Mouse (Mus musculus): ENCODE results near the gene Cntnap5a.
"Not testable (repeated sequence)": the region's sequence is repeated elsewhere in the genome, so short reads cannot be mapped to it uniquely, and the experiment has no call there.

The Cntnap5a gene

GRCm38 (mm10) chr1:116044083-116044482, 359.5 kb downstream of the Cntnap5a start:
- in situ Hi-C loops (cut with MboI, MseI) = no loop called here

DNA sequence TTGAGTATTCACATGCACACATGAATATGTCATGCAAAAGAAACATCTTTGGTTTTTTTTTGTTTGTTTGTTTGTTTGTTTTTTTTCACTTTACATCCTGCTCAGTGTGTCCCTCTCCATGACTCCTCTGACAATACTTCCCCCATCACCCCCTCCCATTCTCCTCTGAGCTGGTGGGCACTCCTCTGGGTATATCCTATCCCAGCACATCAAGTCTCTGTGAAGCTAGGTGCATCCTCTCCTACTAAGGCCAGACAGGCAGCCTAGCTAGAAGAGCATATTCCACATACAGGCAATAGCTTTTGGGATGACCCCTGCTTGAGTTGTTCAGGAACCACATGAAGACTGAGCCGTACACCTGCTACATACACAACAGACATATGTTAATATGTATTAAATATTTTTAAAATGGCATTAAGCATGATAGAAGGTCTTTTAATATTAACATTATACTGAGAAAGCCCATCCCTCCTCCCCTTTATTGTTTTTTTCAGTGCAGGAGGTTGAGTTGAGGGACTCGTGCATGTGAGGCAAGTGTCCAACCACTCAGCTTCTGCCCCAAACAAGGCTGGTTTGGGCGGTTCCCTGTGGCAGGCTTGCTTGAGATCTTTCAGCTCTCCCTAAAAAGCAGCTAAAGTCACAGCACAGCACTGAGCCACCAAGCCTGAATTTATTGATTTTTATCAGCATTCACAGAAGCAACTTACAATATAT, 422.6 kb downstream of the Cntnap5a start:
- in situ Hi-C loops (cut with MboI, MseI) = no loop called here

- in situ Hi-C loops (cut with MboI, MseI) = no loop called here
Measured at GRCm38 (mm10) chr1:116107724-116108058, 423.1 kb downstream of the Cntnap5a start.

GRCm38 (mm10) chr1:116108381-116108780, 423.8 kb downstream of the Cntnap5a start:
- in situ Hi-C loops (cut with MboI, MseI) = no loop called here

DNA sequence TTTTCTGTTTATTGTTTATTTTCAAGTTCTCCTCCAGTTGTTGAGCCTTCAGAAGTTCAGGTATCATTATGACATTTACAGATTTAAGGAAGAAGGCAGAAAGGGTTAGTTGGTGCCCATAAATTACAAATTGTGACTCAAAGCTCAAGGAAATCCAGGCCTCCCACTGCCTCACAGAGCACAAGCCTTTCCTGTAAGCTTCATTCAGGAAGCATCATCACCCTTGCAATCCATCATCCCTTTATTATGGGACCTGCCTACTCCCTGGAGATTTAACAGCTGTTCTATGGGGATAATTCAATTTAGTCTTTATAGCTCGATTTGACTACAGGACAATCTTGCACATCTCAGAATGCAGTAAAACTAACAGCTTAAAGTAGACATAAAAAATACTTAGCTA, 441.2 kb downstream of the Cntnap5a start:
- in situ Hi-C loops (cut with MboI, MseI) = no loop called here

GRCm38 (mm10) chr1:116127085-116127484, 442.5 kb downstream of the Cntnap5a start:
- in situ Hi-C loops (cut with MboI, MseI) = no loop called here

- in situ Hi-C loops (cut with MboI, MseI) = no loop called here
Measured at GRCm38 (mm10) chr1:116128450-116129246, 444.1 kb downstream of the Cntnap5a start.

- in situ Hi-C loops (cut with MboI, MseI) = no loop called here
Measured at GRCm38 (mm10) chr1:116132471-116132870, 447.9 kb downstream of the Cntnap5a start.

- in situ Hi-C loops (cut with MboI, MseI) = no loop called here
Measured at GRCm38 (mm10) chr1:116149764-116150369, 465.3 kb downstream of the Cntnap5a start.

DNA sequence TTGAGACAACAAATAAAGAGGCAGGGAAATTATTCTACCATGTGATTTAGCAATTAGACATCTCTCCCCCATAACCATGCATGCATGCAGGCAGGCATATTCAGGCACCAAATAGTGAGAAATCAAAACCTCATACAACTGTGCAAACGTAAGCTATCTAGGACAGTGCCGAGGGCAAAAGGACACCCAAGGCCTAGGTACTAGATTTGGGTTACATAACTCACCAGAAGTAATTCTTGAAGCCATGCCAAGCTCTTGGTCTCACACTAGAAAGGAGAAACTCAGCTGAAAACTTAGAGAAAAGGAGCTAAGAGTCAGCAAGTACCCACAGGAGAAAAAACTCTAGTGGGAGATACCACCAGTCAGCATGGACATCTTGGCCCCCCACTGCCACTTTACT, 499.9 kb downstream of the Cntnap5a start:
- in situ Hi-C loops (cut with MboI, MseI) = no loop called here

- in situ Hi-C loops (cut with MboI, MseI) = not testable (repeated sequence)
Measured at GRCm38 (mm10) chr1:116188142-116188541, 503.6 kb downstream of the Cntnap5a start.

DNA sequence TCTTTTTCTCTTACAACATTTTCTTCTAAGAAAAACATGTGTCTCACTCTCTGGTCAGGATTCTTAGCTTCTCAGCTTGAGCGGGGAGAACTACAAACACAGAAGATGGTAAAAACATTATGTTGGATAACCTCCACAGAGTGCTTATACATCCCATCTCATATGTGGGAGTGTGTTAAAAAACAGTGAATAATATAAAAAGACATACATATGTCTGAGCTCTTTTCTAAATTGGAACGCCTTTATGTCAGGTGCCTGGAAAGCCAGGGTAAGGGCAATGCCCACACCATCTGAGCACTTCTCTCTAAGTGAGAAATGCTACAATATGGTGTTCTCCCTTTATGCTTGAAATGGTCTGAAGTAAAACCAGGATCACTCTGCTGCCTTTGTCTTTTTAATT, 507.7 kb downstream of the Cntnap5a start:
- in situ Hi-C loops (cut with MboI, MseI) = no loop called here

DNA sequence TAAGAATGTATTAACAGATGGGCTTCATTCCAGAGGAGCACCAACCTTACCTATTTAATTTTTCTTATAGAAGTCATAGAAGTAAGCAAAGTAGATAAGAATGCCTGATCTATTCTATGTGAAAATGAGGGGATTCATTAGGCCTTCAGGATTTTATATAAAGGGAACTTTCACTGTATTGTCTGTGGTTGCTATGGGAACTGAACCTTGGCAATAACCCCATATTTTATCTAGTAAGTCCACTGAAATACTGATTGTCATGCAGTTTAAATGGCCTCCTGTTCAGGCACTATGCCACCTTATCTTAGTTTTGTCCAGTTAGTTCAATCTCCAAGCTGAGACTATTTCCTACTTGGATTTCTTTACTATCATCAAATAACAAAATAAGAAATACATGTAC, 532.3 kb downstream of the Cntnap5a start:
- in situ Hi-C loops (cut with MboI, MseI) = no loop called here

- in situ Hi-C loops (cut with MboI, MseI) = no loop called here
Measured at GRCm38 (mm10) chr1:116240538-116240937, 556.0 kb downstream of the Cntnap5a start.

DNA sequence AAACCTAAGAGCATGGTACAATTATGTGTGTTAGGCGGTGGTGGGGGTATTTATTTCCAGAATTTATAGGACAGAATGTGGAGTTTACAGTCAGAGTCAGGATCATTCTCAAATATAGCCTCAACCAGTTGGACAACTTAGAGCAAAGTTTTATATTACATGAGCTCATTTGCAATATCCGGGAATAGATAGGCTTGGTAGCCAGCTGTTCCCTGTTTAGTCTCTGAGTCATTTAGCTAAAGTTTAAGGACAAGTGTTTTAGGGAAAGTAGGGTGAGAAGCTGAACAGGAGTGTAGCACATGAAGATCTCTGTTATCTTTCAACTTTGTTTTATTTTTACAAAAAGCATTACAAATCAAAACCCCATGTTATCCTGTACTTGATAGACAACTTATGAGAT, 559.3 kb downstream of the Cntnap5a start:
- in situ Hi-C loops (cut with MboI, MseI) = no loop called here

GRCm38 (mm10) chr1:116281144-116281543, 596.6 kb downstream of the Cntnap5a start:
- in situ Hi-C loops (cut with MboI, MseI) = no loop called here

GRCm38 (mm10) chr1:116283968-116284367, 599.4 kb downstream of the Cntnap5a start:
- in situ Hi-C loops (cut with MboI, MseI) = no loop called here

- in situ Hi-C loops (cut with MboI, MseI) = no loop called here
Measured at GRCm38 (mm10) chr1:116306555-116306954, 622.0 kb downstream of the Cntnap5a start.

- in situ Hi-C loops (cut with MboI, MseI) = no loop called here
Measured at GRCm38 (mm10) chr1:116311512-116311911, 627.0 kb downstream of the Cntnap5a start.

DNA sequence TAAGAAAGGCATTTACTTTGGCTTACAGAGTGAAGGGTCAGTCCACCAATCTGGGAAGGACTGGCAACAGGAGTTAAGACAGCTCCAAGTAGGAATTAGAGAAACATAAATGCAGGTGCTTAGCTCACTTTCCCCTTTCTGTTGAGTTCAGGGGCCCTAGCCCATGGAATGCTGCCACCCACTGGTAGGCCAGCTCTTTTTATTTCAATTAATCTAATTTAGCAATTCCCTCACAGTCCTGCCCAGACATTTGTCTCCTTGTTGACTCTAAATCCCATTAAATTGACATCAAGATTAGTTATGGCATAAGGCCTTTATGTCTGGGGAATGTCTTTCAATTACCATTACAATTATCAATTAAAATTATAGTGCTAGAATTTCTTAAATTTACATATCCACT, 628.7 kb downstream of the Cntnap5a start:
- in situ Hi-C loops (cut with MboI, MseI) = no loop called here

DNA sequence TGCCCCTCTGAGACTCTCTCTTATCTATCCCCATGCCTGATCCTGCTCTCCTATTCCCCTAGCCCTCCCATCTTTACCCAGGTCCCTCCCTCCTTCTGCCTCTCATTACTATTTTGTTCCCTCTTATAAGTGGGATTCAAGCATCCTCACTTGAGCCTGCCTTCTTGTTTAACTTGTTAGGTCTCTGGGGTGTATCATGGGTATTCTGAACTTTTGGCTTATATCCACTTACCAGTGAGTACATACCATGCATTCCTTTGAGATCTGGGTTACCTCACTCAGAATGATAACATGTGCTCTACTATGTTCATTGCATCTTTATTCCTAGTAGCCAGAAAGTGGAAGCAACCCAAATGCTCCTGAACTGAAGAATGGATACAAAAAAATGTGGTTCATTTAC, 639.9 kb downstream of the Cntnap5a start:
- in situ Hi-C loops (cut with MboI, MseI) = no loop called here

GRCm38 (mm10) chr1:116353669-116354068, 669.1 kb downstream of the Cntnap5a start:
- in situ Hi-C loops (cut with MboI, MseI) = no loop called here

GRCm38 (mm10) chr1:116365606-116366005, 681.0 kb downstream of the Cntnap5a start:
- in situ Hi-C loops (cut with MboI, MseI) = no loop called here

Measured in T-helper 2 cell (primary cell).